Mouse (Mus musculus) kidney, embryonic 16.5 days (tissue): Measurements from ENCODE around the gene Tsks. TPM values are rescaled to one million over a fixed set of nuclear protein-coding genes. Genes with fewer than 3 reads are reported as not detected.
A peak's percentile ranks its signal among the peaks of the same experiment; 100 is the strongest.

Experiments
- ATAC-seq: fragments of 200-750 bp; cut with Nextera tagmentation; 2 replicates; pipeline ENCODE4 v1.8.0; 2017; ENCODE audit warnings: moderate TSS enrichment; ENCODE audit not compliant: low FRiP score, low TSS enrichment
- H3K27ac ChIP-seq: fragments of 300-500 bp; sonication (generic); 2 replicates; pipeline ENCODE4 v1.5.1; 2014; ENCODE audit warnings: low read length
- H3K27me3 ChIP-seq: fragments of 300-500 bp; sonication (generic); 2 replicates; pipeline ENCODE4 v1.6.1; 2014; ENCODE audit warnings: low read length, control low read depth, mixed read lengths; ENCODE audit not compliant: insufficient read depth
- H3K36me3 ChIP-seq: fragments of 300-500 bp; sonication (generic); 2 replicates; pipeline ENCODE4 v1.6.1; 2014; ENCODE audit warnings: low read length, control low read depth, mixed read lengths; ENCODE audit not compliant: insufficient read depth
- H3K4me1 ChIP-seq: fragments of 300-500 bp; sonication (generic); 2 replicates; pipeline ENCODE4 v1.6.1; 2014; ENCODE audit warnings: low read length, control low read depth, mixed read lengths; ENCODE audit not compliant: insufficient read depth
- H3K4me2 ChIP-seq: fragments of 300-500 bp; sonication (generic); replicated peaks from 2 replicates; pipeline ENCODE4 v1.6.1; 2014; ENCODE audit warnings: low read depth, low read length
- H3K4me3 ChIP-seq: fragments of 300-500 bp; sonication (generic); 2 replicates; pipeline ENCODE4 v1.5.1; 2014; ENCODE audit warnings: mild to moderate bottlenecking, low read length
- H3K9ac ChIP-seq: fragments of 300-500 bp; sonication (generic); replicated peaks from 2 replicates; pipeline ENCODE4 v1.6.1; 2014; ENCODE audit warnings: low read length
- H3K9me3 ChIP-seq: fragments of 300-500 bp; sonication (generic); 2 replicates; pipeline ENCODE4 v1.6.1; 2016; ENCODE audit warnings: low read length, control low read depth
- WGBS: fragments of 180-500 bp; shearing (Covaris S2); extraction: QIAGEN DNeasy Blood & Tissue Kit; methylation state at CpG from one replicate; pipeline ENCODE4 v1.1.7; 2014; 5-methylcytosine and 5-hydroxymethylcytosine counted together
- polyA plus RNA-seq: library from polyadenylated mRNA; unstranded; fragments of >200 nt; fragmentation: Nextera tagmentation; extraction: Ambion mirVana; gene quantifications from 2 replicates; pipeline ENCODE4 v1.2.1, GENCODE M21; 2015

Gene Tsks
- polyA plus RNA-seq, 1 experiment from 2014 or later, result 0.24 TPM

DNA sequence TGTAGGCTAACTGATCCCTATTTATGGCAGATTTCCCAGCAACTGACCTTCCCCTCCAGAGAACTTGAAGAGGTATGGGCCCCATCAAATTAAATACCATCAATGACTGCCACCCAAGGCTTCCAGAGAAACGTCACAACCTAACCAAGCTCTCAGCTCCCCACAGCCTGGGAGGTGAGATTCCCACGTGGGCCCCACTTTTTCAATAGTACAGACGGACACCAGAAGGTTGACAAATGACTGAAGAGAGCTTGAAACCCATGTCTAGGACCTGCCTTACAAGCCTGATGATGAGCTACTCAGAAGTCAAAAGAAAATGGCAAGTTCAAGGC is 41.8 kb downstream of the Tsks start:
- Histone ChIP-seq H3K27ac (peak overlapping the region; percentile 97; the same call in 1 of the 2 replicates), H3K36me3 (peaks cover 35% of the 10 kb centered on the region), H3K9me3 (no peaks in the 10 kb centered on the region), H3K9ac (peak overlapping the region; percentile 99), H3K4me2 (peak overlapping the region; percentile 63), H3K4me3 (peak overlapping the region; percentile 98), H3K27me3 (no peaks in the 10 kb centered on the region), H3K4me1 (peaks cover 35% of the 10 kb centered on the region)
- 28% methylated on average over 3 of the region's 3 CpGs for WGBS
- no peak for ATAC-seq

DNA sequence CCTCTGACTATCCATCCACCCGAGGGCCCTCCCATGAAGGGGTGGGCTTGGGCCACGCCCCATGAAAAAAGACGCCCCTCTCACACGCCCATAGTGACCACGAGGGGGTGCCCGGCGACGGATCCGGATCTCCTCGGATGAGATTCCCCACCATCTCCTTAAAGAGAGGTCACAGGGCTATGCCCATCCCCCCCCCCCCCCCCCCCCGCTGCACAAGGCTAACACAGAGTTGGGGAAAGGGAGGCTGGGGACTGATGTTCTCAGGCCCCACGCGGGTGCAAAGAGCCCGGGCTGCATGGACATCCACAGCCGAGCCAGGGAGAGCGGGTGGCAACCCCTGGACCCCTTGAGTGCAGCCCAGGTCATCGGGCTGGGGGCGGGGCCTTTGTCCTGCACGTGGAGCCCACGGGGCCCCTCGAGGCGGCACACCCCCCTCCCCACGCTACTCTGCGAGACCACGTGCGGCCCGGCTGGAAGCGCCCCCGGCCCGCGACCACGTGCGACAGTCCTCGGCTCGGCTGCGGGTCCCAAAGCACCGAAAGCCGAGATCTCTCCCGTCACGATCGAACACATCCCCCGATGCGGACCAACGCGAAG is 42.7 kb downstream of the Tsks start:
- ATAC-seq, result peak; percentile 4
- Histone ChIP-seq H3K36me3 (peaks cover 33% of the 10 kb centered on the region), H3K9me3 (no peaks in the 10 kb centered on the region), H3K27ac (peak overlapping the region; percentile 97), H3K4me1 (peaks cover 35% of the 10 kb centered on the region), H3K27me3 (no peaks in the 10 kb centered on the region), H3K4me3 (peak overlapping the region; percentile 98), H3K4me2 (peak overlapping the region; percentile 63), H3K9ac (peak overlapping the region; percentile 99)
- WGBS, result under 1% methylated on average over 40 of the region's 45 CpGs

DNA sequence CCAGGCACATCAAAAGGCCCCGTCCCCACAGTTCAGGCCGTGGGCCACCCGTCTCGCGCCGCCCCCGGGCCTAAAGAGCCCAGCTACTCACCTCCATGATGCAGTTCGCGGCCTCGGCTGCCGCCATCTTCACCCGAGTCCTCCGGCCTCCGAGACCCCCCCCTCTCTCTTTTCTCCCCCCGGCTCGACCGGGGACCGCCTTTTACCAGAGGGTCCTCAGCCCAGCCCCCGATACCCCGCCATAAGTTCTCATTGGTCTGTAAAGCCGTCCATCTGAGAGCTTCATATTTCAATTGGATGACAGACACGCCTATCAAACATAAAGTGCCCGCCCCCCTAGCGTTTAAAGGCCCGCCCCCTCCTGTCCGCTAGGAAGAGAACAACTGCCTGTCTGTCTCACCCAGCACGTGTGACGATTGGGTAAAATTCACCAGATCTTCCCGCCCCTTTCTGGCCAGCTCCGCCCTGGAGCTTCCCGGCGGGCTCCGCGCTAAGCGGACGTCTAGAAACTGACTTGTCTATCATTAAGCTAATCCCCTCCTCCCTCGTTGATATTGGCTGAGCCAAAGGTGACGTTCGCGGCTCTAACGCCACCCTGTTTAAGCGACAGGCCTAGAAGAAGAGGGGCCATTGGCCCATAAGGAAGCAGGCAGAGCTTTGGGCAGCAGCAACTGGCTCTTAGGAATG is 43.3 kb downstream of the Tsks start, which contains the start of gene Prmt1:
TSS of gene Prmt1 (minus strand) at position 377 of the 687 bp plus-strand sequence.
- peaks cover 33% of the 10 kb centered on the region for H3K36me3 ChIP-seq
- peaks cover 35% of the 10 kb centered on the region for H3K4me1 ChIP-seq
- peak; percentile 97 for ATAC-seq
- under 1% methylated on average over 42 of the region's 42 CpGs for WGBS
- peak within 1 kb of the TSS; percentile 97 for H3K27ac ChIP-seq
- H3K4me3 ChIP-seq, result peak within 1 kb of the TSS; percentile 98
- H3K4me2 ChIP-seq, result peak within 1 kb of the TSS; percentile 63
- peak within 1 kb of the TSS; percentile 99 for H3K9ac ChIP-seq
- no peaks in the 10 kb centered on the region for H3K9me3 ChIP-seq
- H3K27me3 ChIP-seq, result no peaks in the 10 kb centered on the region

DNA sequence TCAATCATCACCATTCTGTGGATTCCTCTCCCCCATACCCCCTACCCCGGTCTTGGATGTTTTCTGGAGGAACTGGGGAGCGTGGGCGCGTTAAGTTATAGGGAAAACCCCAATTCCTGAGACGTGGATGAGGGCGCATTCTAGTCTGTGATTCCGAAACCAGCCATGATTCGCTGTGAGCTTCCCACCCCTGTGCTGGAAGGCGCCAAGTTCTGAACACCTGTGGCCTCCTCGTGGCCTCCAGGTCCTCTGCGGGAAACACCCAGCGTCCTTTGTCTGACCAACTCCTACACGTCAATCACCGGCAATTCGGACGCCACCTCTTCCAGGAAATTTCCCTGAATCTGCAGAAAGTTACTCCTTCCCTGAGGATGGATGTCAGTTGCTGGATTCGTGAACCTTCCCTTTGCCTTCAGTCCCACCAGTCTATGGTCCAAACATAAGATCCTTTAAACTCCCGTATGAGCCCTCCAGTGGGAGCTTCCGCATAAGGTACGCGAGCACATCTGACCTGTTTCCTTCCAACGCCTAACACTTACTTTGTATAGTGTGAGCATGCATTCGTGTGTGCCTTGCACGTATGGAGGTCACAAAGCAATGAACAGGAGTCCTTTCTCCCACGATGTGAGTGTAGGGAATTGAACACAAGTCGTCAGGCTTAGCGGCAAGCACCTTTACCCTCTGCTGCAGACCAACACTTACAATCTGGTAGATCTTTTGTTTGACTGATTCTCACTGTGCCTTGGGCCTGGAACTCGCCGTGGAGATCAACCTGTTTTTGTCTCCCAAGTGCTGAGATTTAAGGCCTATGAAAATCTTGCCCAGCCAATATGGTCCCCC is 44.1 kb downstream of the Tsks start:
- Histone ChIP-seq H3K27ac (peak overlapping the region; percentile 94), H3K27me3 (no peaks in the 10 kb centered on the region), H3K9me3 (no peaks in the 10 kb centered on the region), H3K4me2 (peak overlapping the region; percentile 59), H3K4me3 (peak overlapping the region; percentile 60), H3K36me3 (peaks cover 32% of the 10 kb centered on the region), H3K9ac (peak overlapping the region; percentile 82), H3K4me1 (peaks cover 35% of the 10 kb centered on the region)
- WGBS, result 1% methylated on average over 29 of the region's 29 CpGs
- ATAC-seq, result peak; percentile 28

DNA sequence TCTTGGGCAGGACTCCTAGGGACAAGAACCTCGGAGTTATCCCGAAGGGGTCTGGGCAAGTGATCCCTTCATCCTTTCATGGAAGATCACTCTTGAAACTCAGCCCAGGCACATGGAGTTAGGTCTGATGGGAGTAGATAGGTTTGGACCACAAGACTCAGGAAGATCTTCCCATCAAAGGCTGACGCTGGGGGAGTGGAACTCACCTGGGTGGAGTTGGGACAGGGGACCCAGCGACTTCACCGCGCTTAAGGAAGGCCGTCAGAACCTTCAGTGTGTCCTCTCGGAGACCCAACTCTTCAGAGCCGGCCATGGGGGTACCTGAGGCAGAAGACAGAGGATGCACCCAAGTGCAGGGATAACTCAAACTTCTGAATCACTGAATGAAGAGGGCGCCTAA is 53.7 kb downstream of the Tsks start:
- Histone ChIP-seq H3K4me1 (peaks cover 40% of the 10 kb centered on the region), H3K9me3 (no peaks in the 10 kb centered on the region), H3K27me3 (no peaks in the 10 kb centered on the region), H3K36me3 (peaks cover 54% of the 10 kb centered on the region), H3K9ac (peak overlapping the region; percentile 92), H3K4me3 (peak overlapping the region; percentile 89), H3K4me2 (peak overlapping the region; percentile 96), H3K27ac (peak overlapping the region; percentile 95; the same call in 1 of the 2 replicates)
- WGBS, result 6% methylated on average over 10 of the region's 10 CpGs
- no peak for ATAC-seq

DNA sequence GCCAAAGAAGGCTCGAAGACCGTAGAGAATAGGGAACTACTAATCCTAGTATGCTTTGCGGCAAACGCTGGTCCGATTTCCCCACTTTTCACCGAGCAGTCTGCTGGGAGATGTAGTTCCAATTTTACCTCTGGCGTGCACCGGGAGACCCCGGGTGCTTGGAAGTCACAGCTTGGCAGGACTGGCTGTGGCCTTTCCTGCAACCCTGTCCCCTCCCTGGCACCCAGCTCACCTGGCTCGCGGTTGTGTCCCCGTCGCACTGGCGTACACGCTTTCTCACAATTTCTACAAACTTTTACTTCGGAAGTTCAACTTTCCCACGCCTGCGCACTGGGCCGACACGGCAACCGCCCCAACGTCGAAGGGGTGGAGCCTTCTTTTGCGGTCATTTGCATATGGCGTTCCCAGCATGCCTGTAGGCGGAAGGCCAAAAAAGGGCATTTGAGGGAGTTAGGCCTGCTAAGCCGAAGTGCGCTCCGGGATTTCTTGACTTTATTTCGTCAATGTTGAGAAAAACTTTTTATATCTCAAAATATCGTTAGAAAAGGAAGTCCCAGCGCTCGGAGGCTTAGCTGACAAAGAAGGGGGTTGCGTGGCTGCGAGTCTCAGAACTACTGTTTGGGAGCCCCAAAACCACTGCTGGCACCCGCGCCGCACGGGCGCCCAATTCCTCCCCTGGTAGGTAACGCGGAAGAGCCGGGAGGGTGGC is 54.4 kb downstream of the Tsks start, which contains the start of gene Irf3:
TSS of gene Irf3 (plus strand) at position 418 of the 709 bp plus-strand sequence.
- H3K9me3 ChIP-seq, result no peaks in the 10 kb centered on the region
- under 1% methylated on average over 43 of the region's 43 CpGs for WGBS
- H3K4me1 ChIP-seq, result peaks cover 40% of the 10 kb centered on the region
- peak within 1 kb of the TSS; percentile 89 for H3K4me3 ChIP-seq
- peak; percentile 91 for ATAC-seq
- peak within 1 kb of the TSS; percentile 95 for H3K27ac ChIP-seq
- no peaks in the 10 kb centered on the region for H3K27me3 ChIP-seq
- peak within 1 kb of the TSS; percentile 96 for H3K4me2 ChIP-seq
- peak within 1 kb of the TSS; percentile 92 for H3K9ac ChIP-seq
- H3K36me3 ChIP-seq, result peaks cover 54% of the 10 kb centered on the region

DNA sequence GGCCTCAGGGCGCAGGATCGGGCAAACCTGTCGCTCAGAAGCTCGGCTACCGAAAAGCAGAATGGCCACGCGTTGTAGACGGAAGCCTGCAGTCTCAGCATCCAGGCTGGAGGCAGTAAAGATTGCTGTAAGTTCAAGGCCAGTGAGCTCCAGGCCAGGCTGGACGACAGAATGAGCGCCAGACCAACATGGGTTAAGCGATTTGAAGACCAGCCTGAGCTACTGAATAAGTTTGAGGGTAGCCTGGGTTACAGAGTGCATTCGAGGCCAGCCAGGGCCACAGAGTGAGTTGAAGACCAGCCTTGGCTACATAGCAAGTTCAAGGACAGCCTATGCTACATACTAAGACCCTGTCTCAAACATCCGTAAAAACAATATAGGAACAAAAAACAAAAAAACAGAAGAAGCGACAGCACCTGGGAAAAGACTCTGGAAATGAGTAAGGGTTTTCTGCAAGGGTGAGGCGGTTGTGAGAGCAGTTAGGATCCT is 55.0 kb downstream of the Tsks start:
- peaks cover 40% of the 10 kb centered on the region for H3K4me1 ChIP-seq
- H3K9me3 ChIP-seq, result no peaks in the 10 kb centered on the region
- peak overlapping the region; percentile 95 for H3K27ac ChIP-seq
- ATAC-seq, result peak; percentile 2; the same call in 1 of the 2 replicates
- peak overlapping the region; percentile 89 for H3K4me3 ChIP-seq
- H3K36me3 ChIP-seq, result peaks cover 54% of the 10 kb centered on the region
- H3K9ac ChIP-seq, result peak overlapping the region; percentile 92
- H3K4me2 ChIP-seq, result peak overlapping the region; percentile 96
- WGBS, result 3% methylated on average over 15 of the region's 15 CpGs
- no peaks in the 10 kb centered on the region for H3K27me3 ChIP-seq

DNA sequence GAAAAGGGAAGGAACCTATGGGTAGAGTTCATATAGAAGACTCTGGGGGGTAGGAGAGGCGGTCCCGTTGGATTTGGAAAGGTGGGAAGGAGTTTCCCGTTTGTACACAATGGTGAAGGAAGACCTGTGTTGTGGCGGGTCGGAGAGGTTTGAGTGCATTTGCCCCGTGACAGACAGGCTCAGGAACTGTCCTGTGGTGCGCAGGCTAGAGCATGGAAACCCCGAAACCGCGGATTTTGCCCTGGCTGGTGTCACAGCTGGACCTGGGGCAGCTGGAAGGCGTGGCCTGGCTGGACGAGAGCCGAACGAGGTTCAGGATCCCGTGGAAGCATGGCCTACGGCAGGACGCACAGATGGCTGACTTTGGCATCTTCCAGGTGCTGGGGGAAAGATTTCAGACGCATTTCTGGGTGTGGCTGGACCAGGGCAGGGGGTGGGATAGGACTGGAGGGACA is 55.5 kb downstream of the Tsks start, which contains the start of gene Bcl2l12:
TSS of gene Bcl2l12 (minus strand) at position 212 of the 455 bp plus-strand sequence.
- Histone ChIP-seq H3K4me2 (peak within 1 kb of the TSS; percentile 96), H3K4me3 (peak within 1 kb of the TSS; percentile 89), H3K27me3 (no peaks in the 10 kb centered on the region), H3K9ac (peak within 1 kb of the TSS; percentile 92), H3K27ac (peak within 1 kb of the TSS; percentile 95), H3K36me3 (peaks cover 58% of the 10 kb centered on the region), H3K9me3 (no peaks in the 10 kb centered on the region), H3K4me1 (peaks cover 40% of the 10 kb centered on the region)
- under 1% methylated on average over 18 of the region's 18 CpGs for whole genome bisulfite sequencing
- 0 out of 2 replicates have a peak, but pooled peaks have one; percentile 5 for ATAC-seq

DNA sequence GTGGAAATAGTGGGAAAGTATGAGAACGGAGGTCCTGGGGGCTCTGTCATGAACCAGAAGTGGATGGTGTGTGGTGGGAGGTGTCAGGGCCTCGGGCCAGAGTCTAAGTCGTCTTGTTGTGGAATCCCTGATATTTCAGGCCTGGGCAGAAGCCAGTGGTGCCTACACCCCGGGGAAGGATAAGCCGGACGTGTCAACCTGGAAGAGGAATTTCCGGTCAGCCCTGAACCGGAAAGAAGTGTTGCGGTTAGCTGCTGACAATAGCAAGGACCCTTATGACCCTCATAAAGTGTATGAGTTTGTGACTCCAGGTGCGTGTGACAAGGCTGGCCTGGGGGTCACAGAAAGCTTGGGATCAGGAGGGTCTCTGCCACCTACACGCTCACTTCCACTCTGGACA is 56.7 kb downstream of the Tsks start:
- 0 out of 2 replicates have a peak overlapping the region, but pooled peaks have one; percentile 7 for H3K27ac ChIP-seq
- WGBS, result 51% methylated on average over 11 of the region's 11 CpGs
- peaks cover 44% of the 10 kb centered on the region for H3K4me1 ChIP-seq
- H3K9ac ChIP-seq, result peak overlapping the region; percentile 35
- H3K9me3 ChIP-seq, result no peaks in the 10 kb centered on the region
- peaks cover 58% of the 10 kb centered on the region for H3K36me3 ChIP-seq
- no peak for ATAC-seq
- no peaks in the 10 kb centered on the region for H3K27me3 ChIP-seq
- H3K4me3 ChIP-seq, result no peak overlapping the region; the same call in 1 of the 2 replicates
- 0 out of 2 replicates have a peak overlapping the region, but pooled peaks have one; percentile 16 for H3K4me2 ChIP-seq
